Mouse (Mus musculus) subcutaneous adipose tissue, adult 2 months (tissue): Measurements from ENCODE around the gene Kras. TPM values are rescaled to one million over a fixed set of nuclear protein-coding genes. Genes with fewer than 3 reads are reported as not detected.

Experiments used
- polyA plus RNA-seq: library from polyadenylated mRNA; depleted of rRNA; stranded (reverse); fragments of >200 nt; gene quantifications from 2 replicates; pipeline ENCODE4 v1.2.3, GENCODE M21; 2012; ENCODE audit warnings: low replicate concordance; rRNA removed

Gene Kras
- 15.7 and 17.4 TPM in 2 replicates for polyA plus RNA-seq

DNA sequence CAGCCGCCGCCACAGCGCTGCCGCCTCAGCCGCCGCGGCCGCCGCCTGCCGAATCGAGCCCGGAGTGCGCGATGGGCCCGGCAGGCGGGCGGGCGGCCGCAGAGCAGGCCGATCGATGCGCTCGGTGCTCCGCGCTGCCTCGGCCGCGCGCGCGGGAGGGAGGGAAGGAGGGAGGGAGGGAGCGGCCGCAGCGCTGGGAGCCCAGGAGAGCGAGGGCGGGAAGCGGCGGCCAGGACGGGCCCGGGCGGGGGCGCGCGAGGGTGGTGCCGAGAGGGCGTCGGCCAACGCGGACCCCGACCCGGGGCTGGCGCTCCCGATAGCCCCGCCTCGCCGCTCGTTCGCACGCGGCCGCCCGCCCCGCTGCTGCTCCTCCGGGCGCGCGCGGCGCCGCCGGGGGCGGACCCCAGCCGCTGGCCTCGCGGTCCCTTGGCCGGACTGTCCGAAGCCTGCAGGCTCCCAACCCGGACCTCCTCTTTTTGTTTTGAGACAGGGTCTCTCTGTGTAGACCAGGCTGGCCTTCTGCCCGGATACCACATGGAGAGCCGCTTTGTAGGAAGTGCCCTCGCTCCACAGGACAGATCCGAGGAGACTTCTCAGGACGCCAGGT, at the start of gene Kras:
Kras (minus strand) TSS at position 55 of the 607 bp plus-strand sequence.

DNA sequence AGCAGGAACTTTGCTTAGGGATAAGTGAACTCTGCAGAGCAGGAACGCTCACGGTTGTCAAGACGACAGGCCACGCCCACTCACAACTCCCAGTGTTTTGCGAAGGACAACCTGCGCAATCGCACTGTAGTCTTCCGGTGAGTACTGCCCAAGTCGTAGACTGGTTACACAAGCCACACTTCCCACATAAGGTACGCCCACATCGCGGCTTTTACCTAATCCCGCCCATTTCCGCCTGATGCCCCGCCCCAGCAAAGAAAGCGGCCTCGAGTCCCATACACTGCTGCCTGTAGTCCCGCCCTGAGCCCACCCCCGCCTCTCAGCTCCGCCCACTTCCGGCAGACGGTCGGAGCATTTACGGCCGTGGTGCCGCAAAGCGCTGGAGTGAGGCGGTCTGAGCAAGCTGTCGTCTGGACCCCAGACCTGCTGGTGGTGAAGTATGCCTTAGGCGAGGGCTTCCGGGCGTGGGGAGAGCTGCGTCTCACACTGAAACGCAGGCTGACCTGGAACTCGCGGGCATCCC, 39.2 kb downstream of the Kras start, which contains the start of the genes Casc1 and Etfrf1:
Casc1 (minus strand) TSS at position 190 of the 523 bp plus-strand sequence.
Etfrf1 (plus strand) TSS at position 319 of the 523 bp plus-strand sequence.

Other genes with a start within 250 kb of the Kras start
- 0.40 and 32.9 TPM in 2 replicates for gene Bcat1, start 174.1 kb downstream of the Kras start, polyA plus RNA-seq
- 8.7 and 9.5 TPM in 2 replicates for gene Lrmp, start 134.6 kb downstream of the Kras start, polyA plus RNA-seq
- 0.23 and 0.33 TPM in 2 replicates for gene Casc1, start 39.2 kb downstream of the Kras start, polyA plus RNA-seq
- gene Etfrf1, start 39.1 kb downstream of the Kras start, polyA plus RNA-seq = 12.9 and 30.2 TPM in 2 replicates